Mouse (Mus musculus) neural tube, embryonic 12.5 days (tissue): ENCODE measurements at regions not wholly inside any gene's neighbourhood (a gene's known extent, or its start where the extent isn't known, plus 50 kb on each side); places are given as distances from the start of the nearest gene placed in this dataset.
"Not testable (repeated sequence)": the region's sequence is repeated elsewhere in the genome, so short reads cannot be mapped to it uniquely, and the experiment has no call there.

ENCODE experiments used
- ATAC-seq: fragments of 200-750 bp; cut with Nextera tagmentation; 2 replicates; pipeline ENCODE4 v1.8.0; 2017; ENCODE audit warnings: low read depth, mild to moderate bottlenecking, moderate TSS enrichment, moderate library complexity; ENCODE audit not compliant: low FRiP score
- H3K27ac ChIP-seq: fragments of 300-500 bp; sonication (generic); 2 replicates; pipeline ENCODE4 v1.5.1; 2016
- H3K27me3 ChIP-seq: fragments of 300-500 bp; sonication (generic); replicated peaks from 2 replicates; pipeline ENCODE4 v1.6.1; 2016; ENCODE audit warnings: mild to moderate bottlenecking
- H3K36me3 ChIP-seq: fragments of 300-500 bp; sonication (generic); 2 replicates; pipeline ENCODE4 v1.6.1; 2016; ENCODE audit warnings: mild to moderate bottlenecking
- H3K4me1 ChIP-seq: fragments of 300-500 bp; sonication (generic); 2 replicates; pipeline ENCODE4 v1.6.1; 2016
- H3K4me2 ChIP-seq: fragments of 300-500 bp; sonication (generic); replicated peaks from 2 replicates; pipeline ENCODE4 v1.6.1; 2016; ENCODE audit warnings: mild to moderate bottlenecking
- H3K4me3 ChIP-seq: fragments of 300-500 bp; sonication (generic); 2 replicates; pipeline ENCODE4 v1.5.1; 2016
- H3K9ac ChIP-seq: fragments of 300-500 bp; sonication (generic); 2 replicates; pipeline ENCODE4 v1.6.1; 2016; ENCODE audit warnings: mild to moderate bottlenecking
- H3K9me3 ChIP-seq: fragments of 300-500 bp; sonication (generic); 2 replicates; pipeline ENCODE4 v1.6.1; 2016; ENCODE audit warnings: mild to moderate bottlenecking
- WGBS: fragments of 180-500 bp; shearing (Covaris S2); methylation state at CpG from one replicate; pipeline ENCODE4 v1.1.7; 2016; 5-methylcytosine and 5-hydroxymethylcytosine counted together

DNA sequence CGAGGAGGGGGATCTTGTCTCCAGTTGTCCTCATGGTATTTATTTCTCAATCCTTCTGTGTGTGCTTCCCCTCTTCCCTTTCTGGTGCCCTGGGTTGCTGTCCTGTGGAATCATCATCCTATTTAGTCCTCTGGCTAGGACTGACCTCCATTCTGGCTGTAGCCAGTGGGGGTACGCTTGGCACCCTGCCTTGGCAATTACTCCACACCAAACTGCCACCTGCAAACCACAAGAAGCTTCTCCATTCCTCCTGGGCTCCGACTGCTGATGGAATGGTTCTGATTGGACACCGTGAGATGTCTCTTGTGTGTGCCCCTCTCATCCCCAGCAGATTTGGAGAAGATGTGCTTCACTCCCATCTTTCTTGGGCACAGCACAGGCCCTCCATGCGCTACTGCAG is 322.5 kb downstream of the Abcc12 start:
- peaks cover 6% of the 10 kb centered on the region; the same call in 1 of the 2 replicates for H3K4me1 ChIP-seq
- no peak overlapping the region for H3K4me2 ChIP-seq
- WGBS, result 81% methylated on average over 5 of the region's 5 CpGs
- no peak for ATAC-seq
- H3K36me3 ChIP-seq, result no peaks in the 10 kb centered on the region
- no peaks in the 10 kb centered on the region for H3K9me3 ChIP-seq
- no peaks in the 10 kb centered on the region for H3K27me3 ChIP-seq
- H3K4me3 ChIP-seq, result no peak overlapping the region
- H3K9ac ChIP-seq, result no peak overlapping the region
- H3K27ac ChIP-seq, result no peak overlapping the region

DNA sequence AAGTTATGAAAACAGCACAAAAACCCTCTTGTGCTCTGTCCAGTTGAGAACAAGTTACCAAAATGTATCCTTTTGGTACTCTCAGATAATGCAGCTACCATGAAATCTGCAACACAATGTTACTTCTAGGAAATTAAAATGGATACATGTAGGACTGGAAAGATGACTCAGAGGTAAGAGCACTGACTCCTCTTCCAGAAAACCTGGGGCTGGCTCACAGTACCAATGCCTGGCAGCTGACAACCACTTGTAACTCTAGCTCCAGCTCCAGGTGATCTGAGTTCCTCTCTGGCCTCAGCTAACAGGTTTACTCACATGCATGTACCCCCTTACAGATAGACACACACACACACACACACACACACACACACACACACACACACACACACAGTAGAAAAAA is 325.1 kb downstream of the Abcc12 start:
- Histone ChIP-seq H3K27me3 (no peaks in the 10 kb centered on the region), H3K4me1 (peaks cover 6% of the 10 kb centered on the region; the same call in 1 of the 2 replicates), H3K36me3 (no peaks in the 10 kb centered on the region), H3K4me3 (no peak overlapping the region), H3K9ac (no peak overlapping the region), H3K27ac (no peak overlapping the region), H3K4me2 (no peak overlapping the region), H3K9me3 (no peaks in the 10 kb centered on the region)
- no peak for ATAC-seq

DNA sequence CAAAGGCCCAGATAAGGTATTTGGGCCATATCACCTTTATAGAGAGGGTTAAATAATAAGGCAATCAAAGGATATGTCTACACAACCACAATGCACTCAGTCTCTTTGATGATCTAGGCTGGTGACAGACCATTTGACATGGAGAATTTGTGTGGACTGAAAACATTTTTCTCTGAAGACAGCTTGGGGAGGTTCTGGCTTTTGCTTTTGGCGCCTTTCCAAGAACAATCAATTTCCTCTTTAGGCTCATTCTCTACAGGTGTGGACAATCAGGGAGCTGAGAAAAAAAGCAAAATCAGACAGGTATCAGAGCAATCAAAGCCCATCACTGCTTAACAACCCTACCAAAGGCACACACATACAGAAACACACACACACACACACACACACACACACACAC is 325.8 kb downstream of the Abcc12 start:
- no peaks in the 10 kb centered on the region for H3K9me3 ChIP-seq
- ATAC-seq, result no peak
- no peak overlapping the region for H3K9ac ChIP-seq
- H3K4me1 ChIP-seq, result peaks cover 6% of the 10 kb centered on the region; the same call in 1 of the 2 replicates
- 35% methylated on average over 1 of the region's 1 CpGs for WGBS
- no peak overlapping the region for H3K4me3 ChIP-seq
- no peaks in the 10 kb centered on the region for H3K36me3 ChIP-seq
- no peak overlapping the region for H3K27ac ChIP-seq
- H3K4me2 ChIP-seq, result no peak overlapping the region
- H3K27me3 ChIP-seq, result no peaks in the 10 kb centered on the region

- H3K27me3 ChIP-seq, result no peaks in the 10 kb centered on the region
Observed at GRCm38 (mm10) chr8:86252696-86253355, 327.7 kb downstream of the Abcc12 start.

DNA sequence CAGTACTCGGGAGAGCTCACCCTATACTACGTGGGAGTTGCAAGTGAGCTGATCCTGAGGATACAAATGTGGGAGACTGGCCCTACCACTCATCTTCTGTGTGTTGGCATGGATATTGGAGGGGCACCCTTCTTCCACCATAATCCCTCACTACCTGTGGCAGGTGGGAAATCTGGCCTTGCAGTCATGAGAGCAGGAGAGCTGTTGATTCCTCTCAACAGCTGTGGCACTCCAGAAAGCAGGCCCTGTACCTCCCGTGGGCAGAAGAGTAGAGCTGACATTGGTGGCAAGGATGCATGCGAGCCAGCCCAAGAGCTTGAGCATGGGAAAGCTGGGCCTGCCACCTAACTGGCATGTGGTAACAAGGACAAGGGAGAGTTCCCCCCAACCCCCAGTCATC is 345.8 kb downstream of the Abcc12 start:
- Histone ChIP-seq H3K36me3 (no peaks in the 10 kb centered on the region), H3K27me3 (no peaks in the 10 kb centered on the region), H3K4me2 (no peak overlapping the region), H3K4me1 (no peaks in the 10 kb centered on the region), H3K9ac (no peak overlapping the region), H3K27ac (no peak overlapping the region), H3K9me3 (no peaks in the 10 kb centered on the region), H3K4me3 (no peak overlapping the region)
- WGBS, result 83% methylated on average over 4 of the region's 4 CpGs
- ATAC-seq, result no peak

More at GRCm38 (mm10) chr8:86252696-86253355, 327.7 kb downstream of the Abcc12 start:
- no peak overlapping the region for H3K4me2 ChIP-seq
- H3K36me3 ChIP-seq, result no peaks in the 10 kb centered on the region
- H3K27ac ChIP-seq, result no peak overlapping the region
- H3K9me3 ChIP-seq, result no peaks in the 10 kb centered on the region
- H3K9ac ChIP-seq, result no peak overlapping the region
- no peak overlapping the region for H3K4me3 ChIP-seq
- no peak for ATAC-seq
- WGBS, result 84% methylated on average over 4 of the region's 4 CpGs
- 0 out of 2 replicates have a peak, but pooled peaks cover 4% of the 10 kb centered on the region for H3K4me1 ChIP-seq

DNA sequence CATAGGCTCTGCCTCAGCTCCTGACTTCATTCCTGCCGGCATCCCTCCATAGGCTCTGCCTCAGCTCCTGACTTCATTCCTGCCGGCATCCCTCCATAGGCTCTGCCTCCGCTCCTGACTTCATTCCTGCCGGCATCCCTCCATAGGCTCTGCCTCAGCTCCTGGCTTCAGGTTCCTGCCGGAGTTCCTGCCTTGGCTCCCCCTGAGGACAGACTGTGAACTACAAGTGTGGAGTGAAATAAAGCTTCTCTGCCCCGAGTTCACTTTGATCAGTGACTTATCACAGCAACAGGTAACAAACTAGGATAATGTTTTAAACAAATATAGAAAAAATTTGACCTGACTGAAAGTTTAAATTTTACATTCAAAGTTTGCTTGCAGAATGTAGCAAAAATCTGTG is 348.5 kb downstream of the Abcc12 start:
- not testable (repeated sequence) for H3K27me3 ChIP-seq, H3K9ac ChIP-seq, ATAC-seq, H3K27ac ChIP-seq, H3K36me3 ChIP-seq, H3K9me3 ChIP-seq, H3K4me1 ChIP-seq, H3K4me3 ChIP-seq, H3K4me2 ChIP-seq
- 85% methylated on average over 6 of the region's 6 CpGs for WGBS

- Histone ChIP-seq H3K27me3 (no peaks in the 10 kb centered on the region), H3K4me3 (no peak overlapping the region), H3K4me1 (no peaks in the 10 kb centered on the region), H3K36me3 (no peaks in the 10 kb centered on the region), H3K9me3 (no peaks in the 10 kb centered on the region), H3K27ac (no peak overlapping the region), H3K4me2 (no peak overlapping the region), H3K9ac (no peak overlapping the region)
- whole genome bisulfite sequencing, result 63% methylated on average over 4 of the region's 4 CpGs
- ATAC-seq, result no peak
Observed at GRCm38 (mm10) chr8:86224851-86225250, 355.6 kb downstream of the Abcc12 start.

GRCm38 (mm10) chr8:86222715-86223114 is 357.8 kb downstream of the Abcc12 start:
- WGBS, result 91% methylated on average over 7 of the region's 7 CpGs

GRCm38 (mm10) chr8:86222228-86222627 is 358.3 kb downstream of the Abcc12 start:
- WGBS, result 93% methylated on average over 4 of the region's 4 CpGs
- H3K36me3 ChIP-seq, result no peaks in the 10 kb centered on the region
- no peaks in the 10 kb centered on the region for H3K9me3 ChIP-seq
- no peak overlapping the region for H3K4me3 ChIP-seq
- ATAC-seq, result no peak
- H3K4me1 ChIP-seq, result no peaks in the 10 kb centered on the region
- no peaks in the 10 kb centered on the region for H3K27me3 ChIP-seq
- no peak overlapping the region for H3K27ac ChIP-seq
- no peak overlapping the region for H3K4me2 ChIP-seq
- H3K9ac ChIP-seq, result no peak overlapping the region

More at GRCm38 (mm10) chr8:86222715-86223114, 357.8 kb downstream of the Abcc12 start:
- Histone ChIP-seq H3K4me1 (no peaks in the 10 kb centered on the region), H3K27ac (no peak overlapping the region), H3K9me3 (no peaks in the 10 kb centered on the region), H3K9ac (no peak overlapping the region), H3K4me3 (no peak overlapping the region), H3K27me3 (no peaks in the 10 kb centered on the region), H3K36me3 (no peaks in the 10 kb centered on the region), H3K4me2 (no peak overlapping the region)
- ATAC-seq, result no peak

GRCm38 (mm10) chr8:86214399-86214798 is 366.1 kb downstream of the Abcc12 start:
- WGBS, result 92% methylated on average over 8 of the region's 8 CpGs
- Histone ChIP-seq H3K4me3 (no peak overlapping the region), H3K9ac (no peak overlapping the region), H3K27me3 (no peaks in the 10 kb centered on the region), H3K27ac (no peak overlapping the region), H3K36me3 (no peaks in the 10 kb centered on the region), H3K9me3 (no peaks in the 10 kb centered on the region), H3K4me2 (no peak overlapping the region), H3K4me1 (no peaks in the 10 kb centered on the region)
- ATAC-seq, result no peak

DNA sequence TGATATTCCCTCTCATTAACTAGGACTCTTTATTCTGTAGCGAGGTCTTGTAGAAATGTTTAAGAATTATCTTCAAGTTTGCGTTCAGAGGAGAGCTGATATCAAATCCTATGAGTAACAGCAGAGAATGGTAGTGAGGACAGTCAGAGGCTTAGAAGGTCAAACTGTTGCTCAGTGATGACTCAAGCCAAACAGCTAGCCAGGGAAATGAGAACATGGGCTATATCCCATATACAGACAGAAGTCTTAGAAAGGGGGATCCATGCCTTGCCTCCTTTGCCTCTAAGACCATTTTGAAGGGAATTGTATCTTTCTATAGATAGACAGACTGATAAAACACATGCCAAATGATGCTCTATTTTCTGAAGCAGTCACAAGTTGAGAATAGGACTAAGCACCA is 368.0 kb downstream of the Abcc12 start:
- no peak overlapping the region for H3K4me3 ChIP-seq
- no peak overlapping the region for H3K9ac ChIP-seq
- no peaks in the 10 kb centered on the region for H3K36me3 ChIP-seq
- no peak overlapping the region for H3K4me2 ChIP-seq
- no peak overlapping the region for H3K27ac ChIP-seq
- no peaks in the 10 kb centered on the region for H3K4me1 ChIP-seq
- no peak for ATAC-seq
- H3K27me3 ChIP-seq, result no peaks in the 10 kb centered on the region
- WGBS, result 100% methylated on average over 2 of the region's 2 CpGs
- no peaks in the 10 kb centered on the region for H3K9me3 ChIP-seq

DNA sequence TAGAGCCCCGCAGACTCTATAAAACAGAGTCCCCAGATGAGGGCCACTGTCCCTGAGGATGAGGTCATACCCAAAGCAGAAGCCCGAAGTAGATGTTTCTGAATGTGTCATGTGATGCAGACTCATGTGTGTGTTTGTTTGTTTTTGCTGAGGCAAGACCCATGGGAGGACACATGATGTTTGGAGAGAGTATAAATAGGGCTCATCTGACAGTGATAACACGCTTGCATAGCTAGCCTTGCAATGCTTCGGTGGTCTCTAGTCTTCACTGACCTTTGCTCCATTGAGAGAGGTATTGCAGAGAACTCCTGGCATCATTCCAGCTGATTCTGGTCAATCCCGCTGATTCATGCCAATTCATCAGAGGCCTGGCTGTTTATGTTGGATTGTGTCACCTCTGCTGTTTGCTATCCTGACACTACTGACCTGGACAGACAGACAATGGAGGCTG is 368.1 kb downstream of the Phkb start:
- H3K36me3 ChIP-seq, result no peaks in the 10 kb centered on the region
- no peaks in the 10 kb centered on the region for H3K27me3 ChIP-seq
- H3K4me1 ChIP-seq, result no peaks in the 10 kb centered on the region
- no peak overlapping the region for H3K9ac ChIP-seq
- no peak for ATAC-seq
- H3K4me2 ChIP-seq, result no peak overlapping the region
- no peak overlapping the region for H3K4me3 ChIP-seq
- H3K9me3 ChIP-seq, result no peaks in the 10 kb centered on the region
- H3K27ac ChIP-seq, result no peak overlapping the region
- WGBS, result 78% methylated on average over 5 of the region's 5 CpGs
